Mouse (Mus musculus): ENCODE measurements around the gene Pcsk4. TPM values are rescaled to one million over a fixed set of nuclear protein-coding genes. Genes with fewer than 3 reads are reported as not detected.

The Pcsk4 gene
- polyA plus RNA-seq, 1 experiment from 2014 or later = 6.1 TPM

DNA sequence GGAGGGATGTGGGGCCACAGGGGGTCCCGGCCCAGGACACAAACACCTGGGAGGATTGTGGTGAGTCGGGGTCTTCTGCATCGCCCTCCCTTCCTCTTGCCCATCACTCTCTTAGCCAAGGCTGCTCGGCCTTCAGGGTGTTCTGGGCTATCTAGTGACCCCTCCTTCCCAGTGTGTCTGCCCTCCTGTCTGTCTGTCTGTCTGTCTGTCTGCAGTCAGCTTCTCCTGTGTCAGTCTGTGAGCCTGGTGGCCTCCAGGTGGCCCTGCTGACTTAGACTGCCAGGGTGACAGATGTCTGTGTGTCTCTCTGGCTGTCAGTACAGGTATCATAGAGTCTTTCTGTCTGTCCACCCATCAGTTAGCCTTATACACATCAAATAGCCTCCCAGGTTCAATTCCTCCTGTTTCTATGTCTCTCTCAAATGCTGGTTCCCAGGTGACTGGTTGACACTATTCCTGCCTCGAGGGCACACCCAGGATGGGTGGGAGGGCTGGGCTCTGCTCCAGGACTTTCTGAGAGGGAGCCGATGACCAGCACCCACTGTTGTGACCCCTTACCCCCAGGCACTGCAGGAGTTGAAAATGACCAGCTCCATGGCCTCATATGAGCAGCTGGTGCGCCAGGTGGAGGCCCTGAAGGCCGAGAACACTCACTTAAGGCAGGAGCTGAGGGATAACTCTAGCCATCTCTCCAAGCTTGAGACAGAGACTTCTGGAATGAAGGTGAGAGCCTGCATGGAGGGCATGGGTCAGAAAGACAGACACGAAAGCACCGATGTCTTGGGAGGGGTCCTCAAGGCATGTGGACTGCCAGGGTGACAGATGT is 27.8 kb downstream of the Pcsk4 start:
- Histone ChIP-seq H3K9me3 (no peaks in the 10 kb centered on the region), H3K27me3 (no peaks in the 10 kb centered on the region), H3K4me1 (replicated peaks) (peaks cover 88% of the 10 kb centered on the region), H3K27ac (replicated peaks) (peak overlapping the region; percentile 98), H3K36me3 (peaks cover 26% of the 10 kb centered on the region), H3K9ac (peak overlapping the region; percentile 91), H3K4me3 (peak overlapping the region; percentile 66), H3K4me2 (peak overlapping the region; percentile 86)
- WGBS = 40% methylated on average over 10 of the region's 10 CpGs
- no peak for ATAC-seq (ENCODE audit: low FRiP score, low read depth)

DNA sequence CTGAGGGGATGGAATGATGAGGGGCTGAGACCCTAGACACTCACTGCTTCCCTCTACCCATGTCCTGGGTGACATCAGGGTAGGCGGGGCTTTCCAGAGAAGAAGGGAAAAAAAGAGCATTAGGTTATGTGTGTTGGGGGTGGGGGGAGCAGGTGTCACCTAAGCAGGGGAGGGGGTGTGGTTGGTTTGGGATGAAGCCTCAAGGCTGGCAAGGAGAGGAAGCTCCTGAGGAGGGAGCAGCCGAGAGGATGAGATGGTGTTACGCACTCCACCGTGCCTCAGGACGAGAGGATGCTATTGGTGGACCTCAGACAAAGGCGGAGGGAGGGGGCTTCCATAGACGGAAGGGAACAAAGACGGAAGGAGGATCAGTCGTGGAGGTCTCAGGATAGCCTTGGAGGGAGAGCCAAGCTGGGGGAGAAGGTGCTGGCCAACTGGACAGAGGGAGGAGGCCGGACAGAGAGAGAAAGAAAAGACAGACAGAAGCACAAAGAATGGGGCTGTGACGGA is 28.6 kb downstream of the Pcsk4 start:
- ATAC-seq (ENCODE audit: low FRiP score, low read depth) = peak; percentile 82
- Histone ChIP-seq H3K27me3 (no peaks in the 10 kb centered on the region), H3K27ac (replicated peaks) (peak overlapping the region; percentile 98), H3K4me1 (replicated peaks) (peaks cover 87% of the 10 kb centered on the region), H3K4me2 (peak overlapping the region; percentile 86), H3K9me3 (no peaks in the 10 kb centered on the region), H3K4me3 (peak overlapping the region; percentile 66), H3K36me3 (peaks cover 18% of the 10 kb centered on the region), H3K9ac (peak overlapping the region; percentile 91)
- WGBS = 7% methylated on average over 11 of the region's 11 CpGs

DNA sequence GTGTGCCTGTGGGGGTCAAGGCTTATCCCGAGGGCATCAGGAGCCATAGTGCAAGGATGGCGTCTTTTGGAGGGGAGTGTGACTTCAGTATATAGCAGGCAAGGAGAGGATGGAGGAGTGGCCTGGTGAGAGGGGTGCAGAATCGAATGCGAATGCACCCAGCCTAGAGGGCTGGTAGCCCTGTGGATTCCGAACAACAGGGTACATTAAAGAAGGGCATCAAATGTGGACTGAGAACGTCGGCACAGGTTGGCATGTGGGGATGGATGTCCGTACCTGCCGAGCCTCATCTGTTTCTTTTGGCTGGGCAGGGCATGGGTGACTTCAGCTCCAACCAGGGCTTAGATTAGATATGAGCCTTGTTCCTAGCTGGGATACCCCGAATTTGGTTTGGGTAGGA is 29.5 kb downstream of the Pcsk4 start:
- peak overlapping the region; percentile 66 for H3K4me3 ChIP-seq
- peaks cover 88% of the 10 kb centered on the region for H3K4me1 ChIP-seq (replicated peaks)
- no peaks in the 10 kb centered on the region for H3K27me3 ChIP-seq
- H3K9ac ChIP-seq = peak overlapping the region; percentile 91
- H3K9me3 ChIP-seq = no peaks in the 10 kb centered on the region
- peak overlapping the region; percentile 86 for H3K4me2 ChIP-seq
- ATAC-seq (ENCODE audit: low FRiP score, low read depth) = no peak
- peak overlapping the region; percentile 98 for H3K27ac ChIP-seq (replicated peaks)
- WGBS = 36% methylated on average over 10 of the region's 10 CpGs
- peaks cover 13% of the 10 kb centered on the region for H3K36me3 ChIP-seq

DNA sequence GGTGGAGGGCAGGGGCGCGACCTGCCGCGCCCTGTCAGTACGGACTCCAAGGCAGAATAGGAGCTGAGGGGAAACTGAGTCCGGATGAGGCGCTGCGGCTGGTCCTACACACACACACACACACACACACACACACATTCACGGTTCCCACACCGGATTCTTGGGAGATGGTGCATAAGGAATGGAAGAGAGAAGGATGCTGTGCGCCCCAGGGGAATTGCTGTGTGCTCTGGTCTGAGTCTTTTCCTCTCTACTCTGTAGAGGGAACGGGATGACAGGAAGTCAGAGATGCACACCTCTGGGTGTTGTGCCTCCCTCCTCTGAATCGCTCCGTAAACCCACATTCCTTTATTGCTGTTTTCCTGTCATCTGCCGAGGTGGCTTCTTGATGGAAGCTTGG is 30.0 kb downstream of the Pcsk4 start:
- H3K4me1 ChIP-seq (replicated peaks) = peaks cover 87% of the 10 kb centered on the region

DNA sequence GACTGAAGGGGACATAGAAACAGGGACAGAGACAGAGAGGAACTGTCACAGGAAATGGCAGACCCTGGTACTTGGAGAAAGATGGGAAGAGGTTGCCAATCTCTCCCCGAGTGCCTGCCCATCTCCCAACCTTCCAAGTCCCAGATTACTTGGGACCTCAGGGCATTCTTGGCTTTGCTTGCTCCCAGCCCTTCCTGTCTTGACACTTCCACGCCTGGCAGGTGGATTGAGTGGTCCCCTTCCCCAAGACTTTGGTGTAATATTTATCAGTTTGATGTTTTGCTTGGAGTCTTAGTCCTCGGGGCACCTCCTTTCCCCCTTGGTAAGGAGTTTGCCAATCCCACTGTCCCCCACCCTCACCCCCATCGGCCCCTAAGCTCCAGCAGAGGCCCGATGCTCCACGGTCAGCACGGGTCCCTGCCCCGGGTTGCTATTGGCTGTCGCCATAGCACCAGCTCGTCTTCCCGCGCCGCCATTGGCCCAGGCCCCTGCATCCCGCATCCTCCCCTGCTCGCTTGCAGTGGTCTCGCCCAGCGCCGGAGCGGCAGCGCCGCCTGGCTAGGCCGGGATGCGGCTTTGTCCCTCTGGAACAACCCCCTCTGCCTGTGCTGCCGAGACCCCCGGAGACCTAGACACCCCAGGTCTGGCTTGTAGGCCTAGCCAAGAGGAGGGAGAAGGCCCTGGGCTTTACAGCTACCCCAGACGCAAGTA is 30.6 kb downstream of the Pcsk4 start:
- peak; percentile 77 for ATAC-seq (ENCODE audit: low FRiP score, low read depth)
- peak overlapping the region; percentile 66 for H3K4me3 ChIP-seq

More for the DNA sequence above, 30.0 kb downstream of the Pcsk4 start:
- peaks cover 14% of the 10 kb centered on the region for H3K36me3 ChIP-seq
- ATAC-seq (ENCODE audit: low FRiP score, low read depth) = no peak
- no peaks in the 10 kb centered on the region for H3K9me3 ChIP-seq
- peak overlapping the region; percentile 98 for H3K27ac ChIP-seq (replicated peaks)
- peak overlapping the region; percentile 91 for H3K9ac ChIP-seq
- peak overlapping the region; percentile 66 for H3K4me3 ChIP-seq
- H3K4me2 ChIP-seq = peak overlapping the region; percentile 86
- 4% methylated on average over 15 of the region's 15 CpGs for WGBS
- H3K27me3 ChIP-seq = no peaks in the 10 kb centered on the region

DNA sequence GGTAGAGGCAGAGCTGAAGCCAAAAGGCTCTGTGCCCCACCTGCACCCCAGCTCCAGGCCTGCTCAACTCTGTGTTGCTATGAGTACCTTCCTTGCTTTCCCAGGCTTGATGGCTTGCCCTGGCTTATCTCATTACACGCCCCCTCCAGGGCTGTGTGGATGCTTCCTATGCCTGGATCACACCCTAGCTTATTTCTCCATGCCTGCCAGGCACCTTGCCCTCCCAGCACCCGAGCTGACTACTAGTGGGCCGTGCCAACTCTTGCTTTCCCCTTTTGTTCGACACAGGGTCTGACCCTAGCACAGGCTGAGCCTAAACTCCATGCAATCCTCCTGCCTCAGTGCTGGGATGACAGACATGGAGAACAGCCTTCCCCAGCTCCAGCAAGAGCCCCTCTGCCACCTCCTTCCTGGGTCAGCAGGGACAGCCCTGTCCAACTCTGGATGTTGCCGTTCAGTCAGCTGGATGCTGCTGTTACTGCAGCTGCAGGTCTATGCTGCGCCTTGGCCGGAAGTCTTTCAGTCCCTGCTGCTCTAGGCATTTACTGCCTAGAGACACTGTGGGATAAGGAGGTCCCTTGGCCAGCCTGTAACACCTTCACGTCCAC is 31.7 kb downstream of the Pcsk4 start:
- ATAC-seq (ENCODE audit: low FRiP score, low read depth) = no peak
- Histone ChIP-seq H3K9ac (peak overlapping the region; percentile 52), H3K27me3 (no peaks in the 10 kb centered on the region)

More for the DNA sequence above, 30.6 kb downstream of the Pcsk4 start:
- Histone ChIP-seq H3K4me2 (peak overlapping the region; percentile 86), H3K36me3 (peaks cover 20% of the 10 kb centered on the region), H3K4me1 (replicated peaks) (peaks cover 87% of the 10 kb centered on the region), H3K27ac (replicated peaks) (peak overlapping the region; percentile 98), H3K27me3 (no peaks in the 10 kb centered on the region), H3K9ac (peak overlapping the region; percentile 91), H3K9me3 (no peaks in the 10 kb centered on the region)
- WGBS = 2% methylated on average over 26 of the region's 26 CpGs

DNA sequence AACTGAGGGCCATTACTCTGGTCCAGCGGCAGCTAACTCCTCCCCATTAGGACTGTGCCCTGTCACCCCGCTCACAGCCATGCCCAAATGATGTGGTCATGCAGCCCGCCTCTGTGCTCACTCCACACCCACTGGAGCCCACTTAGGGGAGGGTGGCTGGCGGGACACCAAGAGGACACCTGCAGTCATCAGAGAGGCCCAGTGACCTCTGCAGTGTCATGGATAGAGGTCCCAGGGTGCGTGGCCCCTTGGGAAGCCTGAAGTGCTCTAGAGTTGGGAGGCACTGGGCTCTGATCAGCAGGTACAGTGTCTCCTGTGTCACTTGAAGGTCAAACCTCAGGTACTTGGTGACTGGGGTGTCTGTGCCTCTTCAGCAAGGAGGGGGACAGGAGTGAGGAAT is 32.5 kb downstream of the Pcsk4 start:
- no peak for ATAC-seq (ENCODE audit: low FRiP score, low read depth)
- peaks cover 80% of the 10 kb centered on the region for H3K4me1 ChIP-seq (replicated peaks)
- H3K4me2 ChIP-seq = peak overlapping the region; percentile 86
- H3K9ac ChIP-seq = peak overlapping the region; percentile 52
- peak overlapping the region; percentile 47 for H3K4me3 ChIP-seq
- H3K27me3 ChIP-seq = no peaks in the 10 kb centered on the region
- H3K9me3 ChIP-seq = no peaks in the 10 kb centered on the region
- H3K36me3 ChIP-seq = peaks cover 18% of the 10 kb centered on the region
- 87% methylated on average over 5 of the region's 5 CpGs for WGBS
- H3K27ac ChIP-seq (replicated peaks) = peak overlapping the region; percentile 98

More for the DNA sequence above, 31.7 kb downstream of the Pcsk4 start:
- Histone ChIP-seq H3K4me2 (peak overlapping the region; percentile 86), H3K4me1 (replicated peaks) (peaks cover 85% of the 10 kb centered on the region), H3K9me3 (no peaks in the 10 kb centered on the region), H3K4me3 (no peak overlapping the region), H3K36me3 (peaks cover 22% of the 10 kb centered on the region), H3K27ac (replicated peaks) (peak overlapping the region; percentile 98)
- 62% methylated on average over 8 of the region's 8 CpGs for WGBS

DNA sequence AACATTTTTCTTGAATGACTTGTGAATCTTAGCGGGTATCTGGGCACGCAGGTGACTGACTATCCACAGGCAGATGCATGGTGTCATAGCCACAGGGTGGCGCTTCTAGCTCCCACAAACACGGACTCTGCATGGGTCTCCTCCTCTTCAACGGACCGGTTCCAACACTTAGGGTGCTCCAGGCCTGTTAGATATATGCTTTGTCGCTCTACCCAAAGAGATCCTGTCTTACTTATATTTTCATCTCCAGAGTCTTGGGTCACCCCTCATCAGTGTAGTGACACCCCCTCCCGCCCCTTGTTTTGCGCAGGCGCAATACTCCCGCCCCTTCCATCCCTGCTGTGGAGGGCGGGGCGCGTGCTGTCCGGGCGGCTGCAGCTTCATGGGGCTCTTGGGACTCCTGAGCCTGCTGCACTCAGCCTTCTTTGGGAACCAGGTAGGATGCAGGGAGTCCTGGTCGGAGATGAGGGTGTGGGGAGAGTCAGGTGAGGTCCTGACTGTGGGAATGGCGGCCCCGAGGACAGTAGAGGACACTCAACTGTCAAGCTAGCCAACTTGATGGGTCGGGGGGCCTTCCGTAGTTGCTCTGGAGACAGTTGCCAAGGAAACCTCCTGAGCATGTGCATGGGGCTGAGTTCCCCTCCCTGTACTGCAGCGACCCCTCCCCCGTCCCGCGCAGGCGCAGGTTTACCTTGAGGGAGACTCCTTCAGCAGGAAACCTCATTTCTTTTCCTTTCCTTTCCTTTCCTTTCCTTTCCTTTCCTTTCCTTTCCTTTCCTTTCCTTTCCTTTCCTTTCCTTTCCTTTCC is 33.5 kb downstream of the Pcsk4 start, which contains the start of gene Apc2:
Gene Apc2, plus strand, starts transcription at position 360 of the 808 bp plus-strand sequence.
- Histone ChIP-seq H3K9me3 (no peaks in the 10 kb centered on the region), H3K27me3 (no peaks in the 10 kb centered on the region), H3K4me3 (peak within 1 kb of the TSS; percentile 47), H3K36me3 (peaks cover 18% of the 10 kb centered on the region), H3K27ac (replicated peaks) (peak within 1 kb of the TSS; percentile 98), H3K9ac (peak within 1 kb of the TSS; percentile 52), H3K4me2 (peak within 1 kb of the TSS; percentile 86), H3K4me1 (replicated peaks) (peaks cover 74% of the 10 kb centered on the region)
- ATAC-seq (ENCODE audit: low FRiP score, low read depth) = peak; percentile 65
- under 1% methylated on average over 26 of the region's 26 CpGs for WGBS

DNA sequence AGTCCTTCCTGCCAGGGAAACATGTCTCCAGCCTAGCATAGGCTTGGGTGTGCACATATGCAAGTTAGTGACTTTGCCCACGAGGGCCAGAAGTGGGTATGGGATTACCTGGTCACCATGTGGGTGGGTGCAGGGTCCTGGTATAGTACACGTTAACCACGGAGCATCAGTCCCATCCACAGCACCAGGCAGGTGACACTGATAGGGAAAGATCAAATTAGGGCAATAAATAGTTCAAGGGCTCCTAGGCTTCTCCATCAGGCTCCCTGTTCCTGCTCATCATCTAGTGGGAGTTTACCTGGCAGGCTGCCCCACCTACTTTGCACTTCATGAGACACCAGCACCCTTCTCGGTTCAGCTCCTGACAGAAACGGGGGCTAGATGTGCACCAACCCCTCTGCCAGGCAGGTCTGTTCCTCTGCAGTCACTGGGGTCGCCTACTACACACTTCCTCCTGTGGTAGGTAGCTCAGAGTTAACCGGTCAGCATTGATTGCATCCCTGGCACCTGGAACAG is 34.5 kb downstream of the Pcsk4 start:
- Histone ChIP-seq H3K4me2 (0 out of 2 replicates have a peak overlapping the region, but pooled peaks have one; percentile 86), H3K27ac (replicated peaks) (peak overlapping the region; percentile 98), H3K9me3 (no peaks in the 10 kb centered on the region), H3K27me3 (no peaks in the 10 kb centered on the region), H3K4me3 (no peak overlapping the region), H3K36me3 (peaks cover 18% of the 10 kb centered on the region), H3K4me1 (replicated peaks) (peaks cover 65% of the 10 kb centered on the region), H3K9ac (peak overlapping the region; percentile 52; the same call in 1 of the 2 replicates)
- ATAC-seq (ENCODE audit: low FRiP score, low read depth) = no peak
- WGBS = 50% methylated on average over 7 of the region's 7 CpGs

DNA sequence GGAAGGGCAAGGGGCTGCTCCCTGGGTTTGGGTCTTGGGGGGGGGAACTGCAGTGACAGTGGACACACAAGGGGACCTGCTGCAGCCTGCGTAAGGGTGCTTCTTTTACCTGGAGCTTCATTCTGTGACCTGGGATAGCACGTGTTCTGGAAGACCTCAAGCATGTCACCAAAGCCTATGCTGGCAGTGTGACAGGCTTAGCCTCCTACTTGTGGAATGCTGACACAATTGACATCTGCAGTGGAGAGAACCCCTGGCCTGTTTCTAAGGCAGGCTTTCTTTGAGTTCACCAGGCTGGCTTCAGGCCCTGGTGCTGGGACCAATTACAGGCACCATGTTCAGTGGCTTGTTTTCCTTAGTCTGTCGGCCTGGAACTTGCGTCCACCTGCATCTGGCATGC is 35.0 kb downstream of the Pcsk4 start:
- peaks cover 62% of the 10 kb centered on the region for H3K4me1 ChIP-seq (replicated peaks)

DNA sequence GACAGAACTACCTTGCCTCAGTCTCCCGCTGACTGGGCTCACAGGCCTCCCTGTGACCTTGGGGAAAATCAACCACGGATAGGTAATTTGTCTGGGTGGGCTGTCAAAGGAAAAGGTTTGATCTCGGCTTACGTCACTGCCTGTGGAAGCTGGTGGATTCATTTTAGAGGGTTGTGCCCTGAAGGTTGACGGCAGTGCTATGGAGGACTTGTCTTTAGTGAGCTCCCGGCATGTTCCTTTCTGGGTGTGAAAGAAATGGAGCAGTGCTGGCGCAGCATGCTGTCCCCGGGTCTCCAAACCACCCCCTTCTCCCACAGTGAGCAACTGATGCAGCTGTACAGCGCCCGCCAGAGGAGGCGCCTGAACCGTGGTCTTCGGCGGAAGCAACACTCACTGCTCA is 36.0 kb downstream of the Pcsk4 start:
- peaks cover 22% of the 10 kb centered on the region for H3K36me3 ChIP-seq
- WGBS = 19% methylated on average over 14 of the region's 14 CpGs
- H3K4me2 ChIP-seq = peak overlapping the region; percentile 84
- H3K4me1 ChIP-seq (replicated peaks) = peaks cover 57% of the 10 kb centered on the region
- H3K9ac ChIP-seq = peak overlapping the region; percentile 96
- peak overlapping the region; percentile 85 for H3K4me3 ChIP-seq
- H3K27ac ChIP-seq (replicated peaks) = peak overlapping the region; percentile 93
- H3K9me3 ChIP-seq = no peaks in the 10 kb centered on the region
- ATAC-seq (ENCODE audit: low FRiP score, low read depth) = no peak
- H3K27me3 ChIP-seq = no peaks in the 10 kb centered on the region

More for the DNA sequence above, 35.0 kb downstream of the Pcsk4 start:
- 67% methylated on average over 4 of the region's 4 CpGs for WGBS
- H3K27me3 ChIP-seq = no peaks in the 10 kb centered on the region
- ATAC-seq (ENCODE audit: low FRiP score, low read depth) = no peak
- H3K27ac ChIP-seq (replicated peaks) = peak overlapping the region; percentile 98; the same call in 1 of the 2 replicates
- no peaks in the 10 kb centered on the region for H3K9me3 ChIP-seq
- H3K9ac ChIP-seq = no peak overlapping the region
- no peak overlapping the region for H3K4me3 ChIP-seq
- peaks cover 18% of the 10 kb centered on the region for H3K36me3 ChIP-seq
- H3K4me2 ChIP-seq = peak overlapping the region; percentile 84; the same call in 1 of the 2 replicates
